Mouse (Mus musculus): ENCODE results near the gene Ube2h. TPM values are rescaled to one million over a fixed set of nuclear protein-coding genes. Genes with fewer than 3 reads are reported as not detected.
A peak's percentile ranks its signal among the peaks of the same experiment; 100 is the strongest.
"Not testable (repeated sequence)": the region's sequence is repeated elsewhere in the genome, so short reads cannot be mapped to it uniquely, and the experiment has no call there.

The Ube2h gene
- polyA plus RNA-seq, 1 experiment from 2014 or later = 30.2 TPM

DNA sequence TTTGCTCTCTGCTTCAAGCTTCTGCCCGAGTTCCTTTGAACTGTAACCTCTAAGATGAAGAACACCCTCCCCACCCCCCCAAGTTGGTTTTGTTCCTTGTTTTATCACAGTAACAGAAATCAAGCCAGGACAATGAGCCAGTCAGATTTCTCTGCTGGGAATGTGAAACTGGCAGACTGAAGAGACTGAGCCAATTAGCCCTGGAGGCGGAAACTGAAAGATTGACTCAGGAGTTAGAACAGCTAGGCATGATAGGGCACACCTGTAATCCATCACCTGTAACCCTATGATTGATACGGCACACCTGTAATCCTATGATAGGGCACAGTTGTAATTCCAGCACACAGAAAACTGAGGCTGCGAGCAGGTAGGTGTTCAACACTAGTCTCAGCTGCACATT, 27.9 kb upstream of the Ube2h start:
- Histone ChIP-seq H3K9ac (ENCODE audit: low read depth, low read length) (no peak overlapping the region), H3K27ac (ENCODE audit: low read length) (no peak overlapping the region), H3K4me2 (ENCODE audit: low read depth, low read length) (no peak overlapping the region), H3K4me1 (ENCODE audit: control insufficient read depth, insufficient read depth, low read length) (no peaks in the 10 kb centered on the region), H3K36me3 (ENCODE audit: control insufficient read depth, insufficient read depth, low read length) (no peaks in the 10 kb centered on the region), H3K27me3 (replicated peaks; ENCODE audit: control insufficient read depth, insufficient read depth, low read length) (no peaks in the 10 kb centered on the region), H3K4me3 (ENCODE audit: low read length) (no peak overlapping the region), H3K9me3 (ENCODE audit: control insufficient read depth, low read length) (no peaks in the 10 kb centered on the region)
- 54% methylated on average over 4 of the region's 4 CpGs for WGBS
- 0 out of 2 replicates have a peak, but pooled peaks have one; percentile 41 for ATAC-seq

- Histone ChIP-seq H3K36me3 (ENCODE audit: control insufficient read depth, insufficient read depth, low read length) (no peaks in the 10 kb centered on the region), H3K4me1 (ENCODE audit: control insufficient read depth, insufficient read depth, low read length) (0 out of 2 replicates have a peak, but pooled peaks cover 1% of the 10 kb centered on the region), H3K9ac (ENCODE audit: low read depth, low read length) (no peak overlapping the region), H3K27ac (ENCODE audit: low read length) (no peak overlapping the region), H3K9me3 (ENCODE audit: control insufficient read depth, low read length) (no peaks in the 10 kb centered on the region), H3K4me2 (ENCODE audit: low read depth, low read length) (no peak overlapping the region), H3K4me3 (ENCODE audit: low read length) (no peak overlapping the region), H3K27me3 (replicated peaks; ENCODE audit: control insufficient read depth, insufficient read depth, low read length) (no peaks in the 10 kb centered on the region)
- ATAC-seq = no peak
- WGBS = 62% methylated on average over 5 of the region's 5 CpGs
These were observed 26.4 kb upstream of the Ube2h start for GRCm38 (mm10) chr6:30330706-30331105.

DNA sequence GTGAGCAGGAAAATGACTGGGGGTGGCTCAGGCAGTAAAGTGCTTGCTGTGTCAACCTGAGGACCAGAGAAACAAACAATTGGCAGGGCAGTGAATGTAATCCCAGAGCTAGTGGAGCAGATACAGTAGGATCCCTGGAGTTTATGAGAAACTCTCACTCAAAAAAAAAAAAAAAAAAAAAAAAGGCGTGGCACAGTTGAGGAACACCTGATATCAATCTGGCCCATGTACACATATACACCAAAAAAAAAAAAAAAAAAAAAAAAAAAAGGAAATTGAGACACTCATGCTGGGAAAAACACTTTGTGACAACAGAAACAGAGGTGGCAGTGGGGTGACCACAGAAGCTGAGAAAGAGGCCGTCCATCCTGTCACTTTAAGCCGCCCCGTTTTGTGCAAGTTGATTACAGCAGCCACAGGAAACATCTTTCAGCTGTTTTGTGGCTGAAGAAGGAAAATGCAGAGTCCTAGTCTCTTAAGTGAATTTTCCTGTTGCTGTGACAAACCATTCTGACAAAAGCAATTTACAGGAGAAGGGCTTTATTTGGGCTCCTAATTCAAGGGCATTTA, 21.7 kb upstream of the Ube2h start:
- ATAC-seq = no peak
- no peak overlapping the region for H3K4me3 ChIP-seq (ENCODE audit: low read length)
- H3K27me3 ChIP-seq (replicated peaks; ENCODE audit: control insufficient read depth, insufficient read depth, low read length) = no peaks in the 10 kb centered on the region
- H3K4me1 ChIP-seq (ENCODE audit: control insufficient read depth, insufficient read depth, low read length) = 0 out of 2 replicates have a peak, but pooled peaks cover 3% of the 10 kb centered on the region
- no peaks in the 10 kb centered on the region for H3K36me3 ChIP-seq (ENCODE audit: control insufficient read depth, insufficient read depth, low read length)
- no peak overlapping the region for H3K9ac ChIP-seq (ENCODE audit: low read depth, low read length)
- H3K4me2 ChIP-seq (ENCODE audit: low read depth, low read length) = no peak overlapping the region
- H3K9me3 ChIP-seq (ENCODE audit: control insufficient read depth, low read length) = no peaks in the 10 kb centered on the region
- H3K27ac ChIP-seq (ENCODE audit: low read length) = peak overlapping the region; percentile 25; the same call in 1 of the 2 replicates
- 60% methylated on average over 4 of the region's 4 CpGs for WGBS

GRCm38 (mm10) chr6:30321002-30321401, 16.7 kb upstream of the Ube2h start:
- H3K9me3 ChIP-seq (ENCODE audit: control insufficient read depth, low read length) = no peaks in the 10 kb centered on the region
- H3K4me3 ChIP-seq (ENCODE audit: low read length) = no peak overlapping the region
- H3K9ac ChIP-seq (ENCODE audit: low read depth, low read length) = no peak overlapping the region
- 35% methylated on average over 4 of the region's 4 CpGs for WGBS
- H3K27me3 ChIP-seq (replicated peaks; ENCODE audit: control insufficient read depth, insufficient read depth, low read length) = no peaks in the 10 kb centered on the region
- no peak overlapping the region for H3K27ac ChIP-seq (ENCODE audit: low read length)
- peak; percentile 62; the same call in 1 of the 2 replicates for ATAC-seq
- peaks cover 6% of the 10 kb centered on the region; the same call in 1 of the 2 replicates for H3K4me1 ChIP-seq (ENCODE audit: control insufficient read depth, insufficient read depth, low read length)
- no peak overlapping the region for H3K4me2 ChIP-seq (ENCODE audit: low read depth, low read length)
- H3K36me3 ChIP-seq (ENCODE audit: control insufficient read depth, insufficient read depth, low read length) = no peaks in the 10 kb centered on the region

DNA sequence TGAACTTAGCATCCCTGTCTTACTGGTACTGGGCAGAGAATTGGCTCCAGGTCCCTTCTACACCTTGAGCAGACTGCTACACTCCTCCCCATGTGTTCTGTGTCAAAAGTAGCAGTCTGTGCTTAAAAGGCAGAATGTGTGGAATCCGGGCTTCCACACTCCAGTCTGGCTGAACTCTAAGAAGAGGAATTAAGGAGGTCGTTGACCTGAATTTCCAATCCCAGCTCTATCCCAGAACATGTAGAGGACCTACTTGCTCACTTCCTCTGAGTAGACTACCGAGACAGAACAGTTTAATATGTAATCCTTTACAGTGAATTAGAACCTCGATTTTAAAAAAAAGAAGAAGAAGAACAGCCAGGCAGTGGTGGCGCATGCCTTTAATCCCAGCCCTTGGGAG, 14.9 kb upstream of the Ube2h start:
- Histone ChIP-seq H3K36me3 (ENCODE audit: control insufficient read depth, insufficient read depth, low read length) (no peaks in the 10 kb centered on the region), H3K9ac (ENCODE audit: low read depth, low read length) (no peak overlapping the region), H3K4me2 (ENCODE audit: low read depth, low read length) (no peak overlapping the region), H3K4me1 (ENCODE audit: control insufficient read depth, insufficient read depth, low read length) (peaks cover 4% of the 10 kb centered on the region; the same call in 1 of the 2 replicates), H3K9me3 (ENCODE audit: control insufficient read depth, low read length) (no peaks in the 10 kb centered on the region), H3K4me3 (ENCODE audit: low read length) (no peak overlapping the region), H3K27me3 (replicated peaks; ENCODE audit: control insufficient read depth, insufficient read depth, low read length) (no peaks in the 10 kb centered on the region), H3K27ac (ENCODE audit: low read length) (no peak overlapping the region)
- ATAC-seq = no peak
- WGBS = 81% methylated on average over 5 of the region's 5 CpGs

GRCm38 (mm10) chr6:30312006-30312405, 7.7 kb upstream of the Ube2h start:
- H3K4me3 ChIP-seq (ENCODE audit: low read length) = no peak overlapping the region
- H3K9me3 ChIP-seq (ENCODE audit: control insufficient read depth, low read length) = no peaks in the 10 kb centered on the region
- peak overlapping the region; percentile 73; the same call in 1 of the 2 replicates for H3K27ac ChIP-seq (ENCODE audit: low read length)
- peaks cover 18% of the 10 kb centered on the region for H3K4me1 ChIP-seq (ENCODE audit: control insufficient read depth, insufficient read depth, low read length)
- ATAC-seq = peak; percentile 36; the same call in 1 of the 2 replicates
- H3K9ac ChIP-seq (ENCODE audit: low read depth, low read length) = no peak overlapping the region
- H3K36me3 ChIP-seq (ENCODE audit: control insufficient read depth, insufficient read depth, low read length) = no peaks in the 10 kb centered on the region
- H3K27me3 ChIP-seq (replicated peaks; ENCODE audit: control insufficient read depth, insufficient read depth, low read length) = no peaks in the 10 kb centered on the region
- 27% methylated on average over 1 of the region's 1 CpGs for WGBS
- H3K4me2 ChIP-seq (ENCODE audit: low read depth, low read length) = no peak overlapping the region

DNA sequence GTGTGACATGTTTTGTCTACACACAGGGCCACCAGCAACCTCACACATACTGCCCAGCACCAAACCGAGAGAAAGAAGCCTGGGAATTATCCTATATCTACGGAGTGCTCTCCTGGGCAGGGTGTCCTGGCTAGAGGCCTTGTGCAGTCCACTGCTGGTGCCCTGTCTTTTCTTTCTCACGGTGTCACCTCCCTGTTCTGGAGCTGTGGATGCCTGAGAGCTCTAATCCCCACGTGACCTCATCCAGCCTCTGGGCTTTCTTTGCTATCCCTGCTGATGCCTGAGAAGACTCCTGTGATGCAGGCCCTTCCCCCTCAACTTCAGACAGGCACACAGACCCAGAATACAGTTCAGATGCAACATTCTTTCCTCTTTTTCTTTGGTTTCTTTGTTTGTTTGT, 4.4 kb upstream of the Ube2h start:
- Histone ChIP-seq H3K4me2 (ENCODE audit: low read depth, low read length) (no peak overlapping the region), H3K9me3 (ENCODE audit: control insufficient read depth, low read length) (no peaks in the 10 kb centered on the region), H3K27me3 (replicated peaks; ENCODE audit: control insufficient read depth, insufficient read depth, low read length) (no peaks in the 10 kb centered on the region), H3K36me3 (ENCODE audit: control insufficient read depth, insufficient read depth, low read length) (no peaks in the 10 kb centered on the region), H3K27ac (ENCODE audit: low read length) (peak overlapping the region; percentile 86; the same call in 1 of the 2 replicates), H3K4me1 (ENCODE audit: control insufficient read depth, insufficient read depth, low read length) (peaks cover 20% of the 10 kb centered on the region), H3K9ac (ENCODE audit: low read depth, low read length) (no peak overlapping the region), H3K4me3 (ENCODE audit: low read length) (no peak overlapping the region)
- 42% methylated on average over 4 of the region's 4 CpGs for WGBS
- ATAC-seq = no peak

- 16% methylated on average over 9 of the region's 9 CpGs for WGBS
- Histone ChIP-seq H3K27me3 (replicated peaks; ENCODE audit: control insufficient read depth, insufficient read depth, low read length) (no peaks in the 10 kb centered on the region), H3K9ac (ENCODE audit: low read depth, low read length) (no peak overlapping the region), H3K27ac (ENCODE audit: low read length) (peak overlapping the region; percentile 86), H3K4me2 (ENCODE audit: low read depth, low read length) (peak overlapping the region; percentile 8; the same call in 1 of the 2 replicates), H3K36me3 (ENCODE audit: control insufficient read depth, insufficient read depth, low read length) (no peaks in the 10 kb centered on the region), H3K4me1 (ENCODE audit: control insufficient read depth, insufficient read depth, low read length) (peaks cover 20% of the 10 kb centered on the region), H3K9me3 (ENCODE audit: control insufficient read depth, low read length) (no peaks in the 10 kb centered on the region), H3K4me3 (ENCODE audit: low read length) (no peak overlapping the region)
- peak; percentile 71 for ATAC-seq
These were observed 3.4 kb upstream of the Ube2h start for GRCm38 (mm10) chr6:30307691-30308090.

DNA sequence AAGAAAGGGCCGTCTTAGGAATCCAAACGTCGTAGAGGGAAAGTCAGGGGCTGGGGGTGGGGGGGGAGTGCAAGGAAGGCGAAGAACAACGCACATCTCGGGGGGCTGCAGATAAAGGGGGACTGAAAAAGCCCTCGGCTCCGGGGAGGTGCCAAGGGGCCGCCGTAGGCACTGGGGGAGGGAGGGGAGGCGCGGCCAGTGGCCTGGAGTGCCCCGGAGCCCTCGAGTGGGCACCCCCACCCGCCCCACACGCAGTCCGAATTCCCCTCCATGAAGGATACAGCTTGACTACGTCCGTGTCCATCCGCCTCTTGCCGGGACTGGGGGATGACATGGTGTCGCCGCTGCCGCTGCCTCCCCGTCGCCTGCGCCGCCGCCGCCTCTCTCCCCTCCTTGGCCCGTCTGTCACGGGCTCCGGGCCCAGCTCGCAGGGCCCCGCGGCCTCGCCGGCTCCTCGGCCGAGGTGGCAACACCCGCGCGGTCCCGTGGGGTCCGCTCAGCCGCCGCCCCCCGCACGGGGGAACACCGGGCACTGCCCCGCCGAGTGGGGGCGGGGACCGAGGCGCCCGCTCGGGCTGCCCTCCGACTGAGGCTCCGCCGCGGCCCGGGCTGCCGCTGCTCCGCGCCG, 454 bp downstream of the Ube2h start:
- not testable (repeated sequence) for H3K36me3 ChIP-seq (ENCODE audit: control insufficient read depth, insufficient read depth, low read length); H3K27me3 ChIP-seq (replicated peaks; ENCODE audit: control insufficient read depth, insufficient read depth, low read length); H3K9me3 ChIP-seq (ENCODE audit: control insufficient read depth, low read length); ATAC-seq
- H3K4me2 ChIP-seq (ENCODE audit: low read depth, low read length) = peak overlapping the region; percentile 78
- WGBS = under 1% methylated on average over 53 of the region's 66 CpGs
- peak overlapping the region; percentile 67 for H3K4me3 ChIP-seq (ENCODE audit: low read length)
- H3K27ac ChIP-seq (ENCODE audit: low read length) = peak overlapping the region; percentile 87
- peak overlapping the region; percentile 79 for H3K9ac ChIP-seq (ENCODE audit: low read depth, low read length)
- peaks cover 40% of the 10 kb centered on the region for H3K4me1 ChIP-seq (ENCODE audit: control insufficient read depth, insufficient read depth, low read length)

Measured in intestine, embryonic 16.5 days (tissue).